Mouse (Mus musculus) small intestine, adult 2 months (tissue): ENCODE measurements at regions not wholly inside any gene's neighbourhood (a gene's known extent, or its start where the extent isn't known, plus 50 kb on each side); places are given as distances from the start of the nearest gene placed in this dataset.
A peak's percentile ranks its signal among the peaks of the same experiment; 100 is the strongest.

Source experiments
- H3K27ac ChIP-seq: fragments of 200-500 bp; 2 replicates; pipeline ENCODE4 v1.5.1; 2012; ENCODE audit warnings: low read depth, low read length, control low read depth, inconsistent platforms; ENCODE audit not compliant: insufficient read depth
- H3K27me3 ChIP-seq: fragments of 200-500 bp; 2 replicates; pipeline ENCODE4 v1.6.1; 2012; ENCODE audit warnings: mild to moderate bottlenecking, moderate library complexity, low read length, inconsistent platforms; ENCODE audit not compliant: control insufficient read depth, insufficient read depth
- H3K36me3 ChIP-seq: fragments of 200-500 bp; 2 replicates; pipeline ENCODE4 v1.6.1; 2012; ENCODE audit warnings: mild to moderate bottlenecking, low read length, control low read depth, inconsistent platforms; ENCODE audit not compliant: control insufficient read depth, insufficient read depth
- H3K4me1 ChIP-seq: fragments of 200-500 bp; 2 replicates; pipeline ENCODE4 v1.6.1; 2012; ENCODE audit warnings: low read length, inconsistent platforms, mixed read lengths; ENCODE audit not compliant: control insufficient read depth, insufficient read depth, insufficient read length
- H3K4me3 ChIP-seq: fragments of 200-500 bp; 2 replicates; pipeline ENCODE4 v1.5.1; 2012; ENCODE audit warnings: low read depth, mild to moderate bottlenecking, control low read depth, inconsistent platforms, low read length, moderate library complexity
- CTCF ChIP-seq: fragments of 200-500 bp; IDR thresholded peaks from 2 replicates; pipeline ENCODE4 v1.5.1; 2012; ENCODE audit warnings: low read depth, mild to moderate bottlenecking, control low read depth, inconsistent platforms, low read length, moderate library complexity, mixed read lengths; ENCODE audit not compliant: insufficient replicate concordance, insufficient read length; ENCODE audit errors: extremely low read depth
- POLR2A ChIP-seq: fragments of 200-500 bp; IDR thresholded peaks from 2 replicates; pipeline ENCODE4 v1.6.1; 2012; ENCODE audit warnings: low read depth, mild to moderate bottlenecking, control low read depth, inconsistent platforms, low read length, moderate library complexity
- WGBS: fragments of 180-500 bp; shearing (Covaris S2); methylation state at CpG from one replicate; pipeline ENCODE4 v1.1.7; 2018; 5-methylcytosine and 5-hydroxymethylcytosine counted together

DNA sequence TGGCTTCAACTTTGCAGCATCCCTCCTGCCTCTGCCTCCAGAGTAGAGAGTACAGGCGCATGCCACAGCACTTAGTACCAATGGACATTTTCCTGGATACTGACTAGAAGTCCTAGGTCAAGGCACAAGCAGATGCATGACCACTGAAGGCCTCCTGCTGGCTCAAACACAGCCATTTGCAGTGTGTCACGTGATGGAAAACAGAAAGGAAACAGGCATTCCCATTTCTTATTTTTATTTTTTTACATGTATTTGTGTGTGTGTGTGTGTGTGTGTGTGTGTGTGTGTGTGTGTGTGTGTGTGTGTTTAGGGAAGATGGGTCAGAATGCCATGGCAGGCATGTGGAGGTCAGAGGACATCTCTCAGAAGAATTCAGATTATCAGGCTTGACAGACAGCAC lies 65.6 kb downstream of the Thap12 start:
- no peak overlapping the region for H3K4me3 ChIP-seq
- 84% methylated on average over 2 of the region's 2 CpGs for WGBS
- no peaks in the 10 kb centered on the region for H3K27me3 ChIP-seq
- H3K4me1 ChIP-seq, result no peaks in the 10 kb centered on the region
- H3K36me3 ChIP-seq, result no peaks in the 10 kb centered on the region
- no peak overlapping the region for H3K27ac ChIP-seq
- TF ChIP-seq CTCF, result no peak
- TF ChIP-seq POLR2A, result no peak

DNA sequence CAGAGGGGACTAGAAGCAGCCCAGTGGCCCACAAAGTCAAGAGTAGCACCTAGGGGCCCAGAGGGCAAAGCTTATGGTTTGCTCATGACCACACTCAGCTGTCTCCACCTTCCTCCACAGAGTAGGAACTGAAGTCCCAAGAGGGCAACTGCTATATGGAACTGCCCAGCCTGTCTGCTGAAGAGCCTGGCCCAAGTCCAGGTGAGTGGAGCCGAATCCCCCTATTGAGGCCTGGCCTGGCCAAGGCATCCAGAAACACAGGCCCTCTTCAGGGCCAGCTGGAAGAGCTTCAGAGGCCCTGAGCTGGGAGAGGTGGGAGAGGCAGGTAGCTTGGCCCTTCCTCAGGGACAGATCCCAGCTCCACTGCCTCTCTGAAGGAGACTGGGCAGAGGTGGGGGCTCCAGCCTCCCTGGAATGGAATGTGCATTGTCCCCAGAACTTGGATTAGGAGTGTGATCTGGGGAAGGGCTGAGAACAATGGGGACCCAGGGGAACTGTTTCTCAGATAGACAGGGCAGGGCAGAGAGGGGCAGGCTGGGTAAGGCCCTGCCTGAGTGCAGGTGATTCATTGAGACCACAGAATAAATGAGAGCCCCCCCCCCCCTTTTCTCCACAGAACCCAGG lies 65.7 kb upstream of the Wnt11 start:
- no peaks in the 10 kb centered on the region for H3K36me3 ChIP-seq
- H3K4me1 ChIP-seq, result no peaks in the 10 kb centered on the region
- H3K27ac ChIP-seq, result no peak overlapping the region
- H3K4me3 ChIP-seq, result no peak overlapping the region
- TF ChIP-seq CTCF (no peak), POLR2A (no peak)
- no peaks in the 10 kb centered on the region for H3K27me3 ChIP-seq
- 44% methylated on average over 1 of the region's 1 CpGs for WGBS

DNA sequence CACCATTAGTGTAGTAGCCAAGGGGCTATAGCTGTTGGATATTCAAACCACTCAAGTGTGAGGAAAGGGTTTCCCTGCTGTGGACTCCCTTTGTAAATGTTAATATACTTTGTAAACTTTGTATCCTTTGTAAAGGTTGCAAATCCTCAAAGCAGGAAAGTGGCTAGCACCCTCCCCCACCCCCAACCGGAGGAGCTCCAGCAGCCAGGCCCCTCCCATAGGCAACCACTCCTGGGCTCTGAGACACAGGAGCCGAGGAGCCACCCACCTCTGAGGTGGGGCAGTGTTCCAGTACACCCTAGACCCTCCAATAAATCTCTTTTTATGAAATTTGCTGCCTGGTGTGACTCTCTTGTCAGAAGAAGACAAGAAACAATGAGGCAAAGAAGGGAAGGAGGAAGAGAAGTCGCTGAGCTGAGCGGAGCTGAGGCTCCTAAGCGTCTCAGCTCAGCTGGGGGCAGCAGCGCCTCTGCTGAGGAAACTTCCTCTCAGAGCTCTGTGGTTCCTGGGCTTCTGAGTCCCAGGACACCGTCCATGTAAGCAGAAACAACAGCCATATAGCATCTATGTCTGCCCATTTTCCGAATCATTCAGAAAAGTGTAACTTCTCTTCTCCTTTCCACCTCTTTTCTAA lies 64.5 kb upstream of the Wnt11 start:
- 24% methylated on average over 8 of the region's 8 CpGs for WGBS
- TF ChIP-seq POLR2A, result no peak
- TF ChIP-seq CTCF, result no peak
- no peaks in the 10 kb centered on the region for H3K4me1 ChIP-seq
- no peak overlapping the region for H3K27ac ChIP-seq
- H3K27me3 ChIP-seq, result no peaks in the 10 kb centered on the region
- no peaks in the 10 kb centered on the region for H3K36me3 ChIP-seq
- no peak overlapping the region for H3K4me3 ChIP-seq

- 52% methylated on average over 7 of the region's 7 CpGs for WGBS
- Histone ChIP-seq H3K27ac (no peak overlapping the region), H3K4me1 (no peaks in the 10 kb centered on the region), H3K4me3 (no peak overlapping the region), H3K27me3 (no peaks in the 10 kb centered on the region), H3K36me3 (no peaks in the 10 kb centered on the region)
- TF ChIP-seq CTCF (no peak), POLR2A (no peak)
Observed at GRCm38 (mm10) chr7:98771134-98771775, 63.7 kb upstream of the Wnt11 start.

- Histone ChIP-seq H3K4me1 (no peaks in the 10 kb centered on the region), H3K27me3 (no peaks in the 10 kb centered on the region), H3K4me3 (no peak overlapping the region), H3K36me3 (no peaks in the 10 kb centered on the region), H3K27ac (no peak overlapping the region)
- TF ChIP-seq CTCF (0 out of 2 replicates have a peak, but pooled peaks have one; percentile 29), POLR2A (no peak)
- WGBS, result 57% methylated on average over 4 of the region's 4 CpGs
Observed at GRCm38 (mm10) chr7:98774597-98774996, 60.3 kb upstream of the Wnt11 start.

DNA sequence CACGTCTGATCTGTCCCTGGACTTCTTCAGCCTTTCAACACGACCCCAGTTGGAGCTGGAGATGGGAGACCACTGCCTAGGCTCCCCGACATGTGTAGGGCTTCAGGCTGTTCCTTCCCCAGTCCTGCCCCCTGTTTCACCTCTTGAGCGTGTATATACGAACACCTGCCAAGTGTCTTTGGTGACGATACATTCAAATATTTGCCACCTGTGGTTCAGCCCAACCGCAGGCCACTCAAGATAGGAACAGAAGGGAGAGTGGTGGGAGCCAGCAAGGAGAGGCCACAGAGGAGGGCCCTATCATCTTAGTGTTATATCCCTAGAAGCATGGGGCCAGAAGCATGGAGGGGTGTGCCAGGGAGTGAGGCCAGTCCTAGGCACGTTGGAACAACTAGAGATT lies 59.9 kb upstream of the Wnt11 start:
- H3K36me3 ChIP-seq, result no peaks in the 10 kb centered on the region
- TF ChIP-seq CTCF (no peak), POLR2A (no peak)
- 73% methylated on average over 8 of the region's 8 CpGs for WGBS
- no peak overlapping the region for H3K27ac ChIP-seq
- no peak overlapping the region for H3K4me3 ChIP-seq
- H3K4me1 ChIP-seq, result no peaks in the 10 kb centered on the region
- H3K27me3 ChIP-seq, result no peaks in the 10 kb centered on the region

DNA sequence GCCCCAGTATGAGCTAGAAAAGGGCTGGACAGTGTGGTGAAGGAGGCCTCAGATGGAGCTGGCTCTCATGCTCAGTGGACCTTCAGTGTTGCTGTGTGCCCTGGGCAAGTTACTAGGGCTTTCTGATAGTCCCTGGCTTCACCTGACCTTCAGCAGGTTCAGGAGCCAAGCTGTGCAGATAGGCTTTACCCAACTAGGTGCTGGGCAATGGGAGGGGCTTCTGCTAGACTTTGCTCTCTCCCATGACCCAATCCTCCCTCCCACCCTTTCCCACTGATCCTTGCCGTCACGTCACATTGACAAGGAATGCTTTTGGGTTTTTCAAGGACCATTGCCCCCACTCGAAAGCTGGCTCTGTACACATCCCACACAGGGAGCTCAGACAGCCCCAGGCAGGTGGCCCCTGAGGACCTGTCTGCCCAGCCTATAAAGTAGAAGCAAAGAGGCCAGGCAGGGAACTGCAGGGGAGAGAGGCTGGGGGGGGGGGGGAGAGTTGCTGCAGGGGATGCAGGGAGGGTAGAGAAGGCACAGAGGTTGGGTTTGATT lies 57.5 kb upstream of the Wnt11 start:
- WGBS, result 46% methylated on average over 3 of the region's 3 CpGs
- Histone ChIP-seq H3K27me3 (no peaks in the 10 kb centered on the region), H3K27ac (no peak overlapping the region), H3K4me3 (no peak overlapping the region), H3K4me1 (no peaks in the 10 kb centered on the region), H3K36me3 (no peaks in the 10 kb centered on the region)
- TF ChIP-seq POLR2A (no peak), CTCF (no peak)
